Mouse (Mus musculus) lung, postnatal 0 days (tissue): ENCODE measurements at regions not wholly inside any gene's neighbourhood (a gene's known extent, or its start where the extent isn't known, plus 50 kb on each side); places are given as distances from the start of the nearest gene placed in this dataset.

Source experiments
- CTCF ChIP-seq: IDR thresholded peaks from 2 replicates; pipeline ENCODE4 v1.5.1; 2016; ENCODE audit warnings: antibody characterized with exemption, mild to moderate bottlenecking
- EP300 ChIP-seq: IDR thresholded peaks from 2 replicates; pipeline ENCODE4 v1.6.1; 2016; ENCODE audit warnings: antibody characterized with exemption, mild to moderate bottlenecking, control low read depth

DNA sequence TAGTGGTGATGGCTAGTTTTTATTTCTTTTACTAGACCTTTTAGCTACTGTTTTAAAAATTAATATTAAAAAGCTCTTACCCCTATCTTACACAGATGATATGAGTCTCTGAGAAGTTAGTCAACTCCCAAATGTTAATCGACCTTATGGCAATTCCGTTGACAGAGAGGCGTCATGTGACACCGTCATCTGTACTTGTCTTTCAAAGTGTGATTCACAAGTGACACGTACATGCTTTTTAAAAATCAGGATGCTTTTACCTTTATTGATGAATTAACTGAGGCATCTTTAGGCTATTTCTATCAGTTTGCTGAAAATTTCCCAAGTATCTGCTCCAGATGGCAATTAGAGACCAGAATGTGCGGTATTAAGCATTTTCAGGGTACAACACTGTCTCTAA lies 573.9 kb downstream of the Gm19410 start:
- TF ChIP-seq CTCF (no peak), EP300 (no peak)
